Mouse (Mus musculus) activated CD4-positive, CD25-positive, alpha-beta regulatory T cell (primary cell): ENCODE measurements around the gene Rpa3. TPM values are rescaled to one million over a fixed set of nuclear protein-coding genes. Genes with fewer than 3 reads are reported as not detected.

Source experiments
- polyA plus RNA-seq, 2 experiments: library from polyadenylated mRNA; unstranded; fragments of 100-300 nt; shearing (Covaris generic); gene quantifications; one replicate each; pipeline ENCODE4 v1.2.1; 2017

The Rpa3 gene
- polyA plus RNA-seq, result 10 to 100 TPM; 74.9 to 90.5 TPM

GRCm38 (mm10) chr6:8259004-8259666 lies at the start of gene Rpa3, which contains the start of the genes Umad1 and Gm45062:
Gene Rpa3 (minus strand): TSS chr6:8259173.
Gene Umad1 (plus strand): TSS chr6:8259288.
Gene Gm45062 (plus strand): TSS chr6:8259450.

GRCm38 (mm10) chr6:8209047-8209865 lies 49.7 kb downstream of the Rpa3 start, which contains the start of gene Mios:
Gene Mios (plus strand): TSS chr6:8209222.

Other genes with a start within 250 kb of the Rpa3 start
- not detected for gene Col28a1, start 66.6 kb downstream of the Rpa3 start, polyA plus RNA-seq
- gene Mios, start 50.0 kb downstream of the Rpa3 start, polyA plus RNA-seq, result 10 to 100 TPM; 20.8 to 28.9 TPM
- 10 to 100 TPM; 13.5 to 25.4 TPM for gene Umad1, start 115 bp upstream of the Rpa3 start, polyA plus RNA-seq
- gene Gm45062, start 277 bp upstream of the Rpa3 start, polyA plus RNA-seq, result 1 to 10 TPM; 1.6 to 2.0 TPM